Mouse (Mus musculus) Muller cell, postnatal 12 days (primary cell): ENCODE measurements around the gene Wnt8b.
"Not testable (repeated sequence)": the region's sequence is repeated elsewhere in the genome, so short reads cannot be mapped to it uniquely, and the experiment has no call there.

Experiments used
- DNase-seq: peaks from one replicate; pipeline ENCODE4 v3.0.0-alpha.2; 2015; ENCODE audit errors: inconsistent ontology term

The Wnt8b gene

DNA sequence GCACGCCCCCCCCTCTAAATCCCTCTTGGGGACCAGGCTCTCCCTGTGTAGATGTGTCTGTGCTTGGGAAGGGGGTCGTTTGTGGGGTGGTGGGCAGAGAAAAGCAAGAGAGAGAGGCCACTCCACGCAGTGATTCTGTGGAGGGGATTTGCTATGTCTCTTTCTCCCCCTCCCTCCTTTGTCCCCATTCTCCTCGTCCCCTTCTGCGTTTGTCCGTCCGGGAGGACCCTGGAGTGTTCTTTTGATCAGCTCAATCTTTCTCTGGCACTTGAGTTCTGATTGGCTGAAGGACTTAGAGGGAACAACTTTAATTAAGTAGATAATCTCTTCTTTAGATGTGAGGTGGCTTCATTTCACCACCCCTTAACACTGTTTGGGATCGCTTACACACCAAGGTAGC, at the start of gene Wnt8b:
TSS of gene Wnt8b (plus strand) at position 345 of the 400 bp plus-strand sequence.
- no peak for DNase-seq

GRCm38 (mm10) chr19:44445755-44446154, 47.5 kb upstream of the Wnt8b start:
- DNase-seq: no peak

GRCm38 (mm10) chr19:44447927-44448326, 45.3 kb upstream of the Wnt8b start:
- no peak for DNase-seq

DNA sequence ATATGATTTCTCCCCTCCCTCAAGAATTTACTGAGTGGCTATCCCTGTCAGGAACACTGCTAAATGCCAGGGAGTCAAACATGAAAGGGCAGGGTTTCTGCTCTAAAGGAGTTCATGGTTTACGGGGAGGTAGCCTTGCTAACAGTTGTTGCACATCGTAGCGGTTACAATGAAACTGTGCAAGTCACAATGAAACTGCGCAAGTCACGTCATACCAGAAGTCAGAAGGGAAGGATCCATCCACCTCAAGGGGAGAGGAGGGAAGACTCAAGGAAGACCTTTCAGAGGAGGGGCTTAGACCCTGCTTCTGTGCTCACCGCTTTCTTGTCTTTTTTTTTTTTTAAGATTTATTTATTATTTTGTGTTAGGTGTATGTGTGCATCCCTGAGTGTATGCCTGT, 38.4 kb upstream of the Wnt8b start:
- no peak for DNase-seq

DNA sequence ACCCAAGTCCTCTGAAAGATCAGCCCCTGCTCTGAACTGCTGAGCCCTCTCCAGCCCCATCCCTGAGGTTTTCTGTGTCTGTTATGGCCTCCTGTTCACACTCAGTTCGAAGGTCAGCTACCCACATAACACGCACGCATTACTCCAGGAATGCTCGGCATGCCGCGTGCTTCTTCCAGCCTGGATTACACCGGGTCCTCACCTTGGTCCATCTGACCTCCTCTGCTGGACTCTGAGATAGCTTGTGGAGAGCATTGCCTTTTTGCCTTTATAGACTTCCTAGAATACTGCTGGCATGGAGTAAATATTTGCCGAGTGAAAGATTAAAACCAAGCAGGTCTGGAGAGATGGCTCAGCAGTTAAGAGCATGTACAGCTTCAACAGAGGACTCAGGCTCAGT, 37.9 kb upstream of the Wnt8b start:
- no peak for DNase-seq

GRCm38 (mm10) chr19:44457359-44458055, 35.8 kb upstream of the Wnt8b start:
- DNase-seq: no peak

DNA sequence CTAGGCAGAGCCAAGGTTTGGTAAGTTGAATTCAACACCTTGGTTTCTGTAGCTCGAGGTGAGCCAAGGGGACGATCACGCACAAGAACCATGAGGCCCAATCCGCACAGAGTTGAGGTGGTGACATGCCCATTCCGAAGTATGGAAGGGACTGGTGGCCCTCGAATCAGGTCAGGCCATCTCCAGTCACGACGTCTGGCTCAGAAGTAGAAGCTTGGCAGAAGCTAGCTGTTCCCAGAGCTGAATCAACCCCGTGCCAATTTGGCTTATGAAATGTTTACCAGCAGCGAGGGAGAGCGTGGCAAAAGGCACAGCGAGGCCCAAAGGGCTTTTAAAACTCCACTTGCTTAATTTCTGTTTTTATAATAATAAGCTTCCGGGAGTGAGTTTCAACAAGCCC, 34.6 kb upstream of the Wnt8b start:
- no peak for DNase-seq

DNA sequence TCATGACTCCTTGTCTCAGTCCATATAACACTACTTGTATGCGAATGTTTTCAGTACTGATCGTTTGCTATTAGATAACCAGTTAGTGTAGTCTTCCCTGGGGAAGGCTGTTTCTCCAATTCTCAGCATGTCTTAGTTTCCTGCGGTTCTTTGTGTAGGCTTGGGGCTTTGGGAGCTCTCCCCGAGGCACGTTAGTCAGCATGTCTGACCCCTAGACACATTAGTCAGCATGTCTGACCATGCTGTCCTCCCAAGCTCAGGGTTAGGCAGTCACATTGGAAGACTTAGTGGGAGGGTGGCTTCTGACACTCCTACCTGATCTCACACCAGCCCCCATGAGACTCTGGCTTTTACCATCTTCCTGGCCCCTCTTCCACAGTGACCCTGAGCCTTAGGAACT, 32.8 kb upstream of the Wnt8b start:
- DNase-seq: no peak

GRCm38 (mm10) chr19:44461500-44461899, 31.8 kb upstream of the Wnt8b start:
- DNase-seq: no peak

- no peak for DNase-seq
Observed at GRCm38 (mm10) chr19:44462141-44462540, 31.1 kb upstream of the Wnt8b start.

GRCm38 (mm10) chr19:44465960-44466525, 27.2 kb upstream of the Wnt8b start:
- DNase-seq: not testable (repeated sequence)

- DNase-seq: peak; percentile 69
Observed at GRCm38 (mm10) chr19:44474158-44474557, 19.1 kb upstream of the Wnt8b start.

DNA sequence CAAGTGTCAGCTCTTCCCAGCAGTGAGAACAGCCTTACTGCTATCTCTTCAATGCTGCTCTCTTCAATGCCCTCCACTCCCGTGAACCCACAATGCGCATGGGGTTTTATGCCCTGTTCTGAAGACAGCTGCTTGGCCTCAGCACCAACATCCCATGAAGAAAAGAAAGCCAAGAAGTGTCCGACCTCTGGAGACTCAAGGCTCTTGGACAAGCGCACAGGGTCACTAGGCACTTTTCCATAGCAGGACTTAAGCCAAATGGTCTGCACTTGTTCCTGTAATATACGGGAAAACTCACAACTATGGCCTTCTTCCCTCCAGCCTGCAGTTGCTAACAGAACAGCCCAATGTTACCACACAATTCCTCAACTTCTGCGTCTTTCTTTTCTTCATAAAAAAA, 18.0 kb upstream of the Wnt8b start:
- no peak for DNase-seq

- no peak for DNase-seq
Observed at GRCm38 (mm10) chr19:44476541-44476940, 16.7 kb upstream of the Wnt8b start.

GRCm38 (mm10) chr19:44487266-44487665, 6.0 kb upstream of the Wnt8b start:
- no peak for DNase-seq

GRCm38 (mm10) chr19:44496511-44496910, 3.2 kb downstream of the Wnt8b start:
- no peak for DNase-seq

DNA sequence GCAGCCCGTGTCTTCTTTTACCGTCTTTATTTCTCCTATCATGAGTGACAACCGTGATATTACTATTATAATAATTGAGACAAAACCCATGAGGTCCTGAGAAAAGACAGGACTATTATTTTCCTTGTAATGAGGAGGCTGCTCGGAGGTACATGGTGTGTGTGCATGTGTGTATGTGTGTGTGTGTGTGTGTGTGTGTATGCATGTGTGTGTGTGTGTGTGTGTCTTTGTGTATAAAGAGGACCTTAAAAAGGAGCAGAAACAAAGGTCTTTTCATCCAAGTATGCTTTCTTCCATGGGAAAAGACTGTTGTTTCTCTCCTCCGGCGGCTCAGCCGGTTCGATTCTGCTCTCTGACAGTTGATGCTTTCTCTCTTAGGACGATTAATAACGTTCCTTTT, 3.7 kb downstream of the Wnt8b start:
- DNase-seq: no peak

DNA sequence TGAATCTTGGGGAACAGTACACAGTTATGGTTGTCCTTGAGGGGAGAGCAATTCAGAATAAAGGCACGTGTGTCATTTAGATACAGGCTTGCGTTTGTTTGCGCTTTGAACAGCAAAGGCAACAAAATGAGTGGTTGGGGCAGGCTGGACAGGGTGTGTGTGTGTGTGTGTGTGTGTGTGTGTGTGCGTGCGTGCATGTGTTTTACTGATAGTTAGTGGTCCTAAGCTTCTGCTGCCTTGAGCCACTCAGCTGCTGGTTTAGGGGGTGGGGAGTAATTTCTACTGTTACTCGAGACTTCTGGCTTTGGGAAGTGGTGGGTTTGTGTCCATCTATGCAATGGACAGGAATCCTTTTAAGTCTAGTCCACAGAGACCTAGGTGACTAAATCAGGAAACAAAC, 5.7 kb downstream of the Wnt8b start:
- no peak for DNase-seq

- no peak for DNase-seq
Observed at GRCm38 (mm10) chr19:44500240-44500639, 7.0 kb downstream of the Wnt8b start.

DNA sequence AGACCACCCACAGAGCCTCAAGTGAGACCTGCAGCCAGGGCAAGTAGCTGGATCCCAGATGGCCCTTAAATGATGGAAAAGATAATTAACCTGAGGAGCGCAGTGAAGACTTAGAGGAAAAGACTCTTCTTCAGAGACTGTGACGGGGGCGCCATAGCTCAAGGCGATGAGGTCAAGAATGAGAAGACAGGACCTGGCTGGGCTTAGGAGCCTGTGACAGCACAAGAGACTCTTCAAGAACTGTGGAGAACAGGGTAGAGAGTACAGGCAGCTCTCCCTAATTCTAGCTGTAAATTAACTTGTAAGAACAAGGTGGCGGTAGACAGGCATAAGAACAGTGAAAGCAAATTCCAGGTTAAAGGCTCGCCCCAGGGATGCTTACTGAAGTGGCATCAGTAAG, 8.7 kb downstream of the Wnt8b start:
- DNase-seq: no peak

- no peak for DNase-seq
Observed at GRCm38 (mm10) chr19:44502741-44503140, 9.5 kb downstream of the Wnt8b start.

DNA sequence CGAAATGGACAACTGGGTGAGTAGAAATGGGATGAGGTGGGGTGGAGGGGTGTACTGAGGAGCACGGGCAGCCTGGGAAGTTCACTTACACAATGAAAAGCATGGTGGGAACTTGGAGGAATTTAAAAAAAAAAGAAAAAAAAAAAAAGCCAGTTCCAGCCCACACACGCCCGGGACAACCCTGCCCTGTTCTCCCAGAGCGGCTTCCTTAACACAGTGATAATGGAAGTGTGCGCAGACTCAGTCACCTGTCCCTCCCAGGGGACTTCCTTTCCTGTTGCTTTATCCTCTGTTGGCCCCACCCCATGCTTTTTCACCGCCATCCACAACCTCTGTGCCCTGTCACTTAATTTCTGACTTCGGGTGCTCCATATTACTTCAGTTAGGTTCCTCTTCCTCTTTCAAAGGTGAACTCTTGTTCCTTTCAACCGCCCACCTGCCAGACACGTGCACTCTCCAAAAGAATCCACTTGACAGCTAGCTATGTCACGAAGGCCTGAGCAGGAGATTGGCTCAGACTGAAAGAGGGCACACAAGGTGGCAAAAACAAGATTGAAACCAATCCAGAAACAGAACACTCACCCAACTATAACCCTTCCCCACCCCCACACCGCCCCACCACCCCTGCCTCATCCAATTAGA, 17.4 kb downstream of the Wnt8b start:
- no peak for DNase-seq
